Mouse (Mus musculus): ENCODE measurements around the gene Rnf183. TPM values are rescaled to one million over a fixed set of nuclear protein-coding genes. Genes with fewer than 3 reads are reported as not detected.

Rnf183 gene
- polyA plus RNA-seq, 1 experiment, result 4.3 TPM

DNA sequence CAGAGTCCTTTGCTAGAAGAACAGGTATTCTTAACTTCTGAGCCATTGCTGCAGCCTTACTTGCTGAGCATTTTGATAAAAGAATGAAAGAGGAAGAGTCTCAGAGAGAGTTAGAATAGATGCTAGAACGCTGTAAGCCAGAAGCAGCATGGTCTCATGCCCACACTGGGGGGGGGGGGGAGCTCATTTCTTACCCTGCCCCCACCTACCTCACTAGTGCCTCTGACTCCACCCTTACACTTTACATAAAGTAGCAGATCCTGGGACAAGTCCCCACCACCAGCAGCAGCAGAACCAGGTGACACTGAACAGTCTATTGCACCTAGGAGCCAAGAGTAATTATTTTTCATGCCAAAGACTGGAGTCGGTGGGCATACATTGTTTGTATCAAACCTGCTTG, 40.1 kb upstream of the Rnf183 start:
- TF ChIP-seq POLR2A (IDR thresholded peaks at IDR 0.05; ENCODE audit: control insufficient read depth, low read depth, low read length) (no peak), CTCF (IDR thresholded peaks at IDR 0.05; ENCODE audit: control insufficient read depth, insufficient read depth, insufficient replicate concordance, low read depth, low read length) (no peak)
- H3K4me3 ChIP-seq (ENCODE audit: control insufficient read depth, low read depth, low read length), result no peak overlapping the region
- H3K27ac ChIP-seq (ENCODE audit: control insufficient read depth, insufficient read depth, low read depth, low read length), result no peak overlapping the region
- no peaks in the 10 kb centered on the region for H3K27me3 ChIP-seq (ENCODE audit: control insufficient read depth, insufficient read depth, low read length)
- H3K36me3 ChIP-seq (ENCODE audit: control insufficient read depth, insufficient read depth, low read length), result no peaks in the 10 kb centered on the region
- H3K4me1 ChIP-seq (ENCODE audit: control insufficient read depth, insufficient read depth, low read length), result peaks cover 3% of the 10 kb centered on the region

DNA sequence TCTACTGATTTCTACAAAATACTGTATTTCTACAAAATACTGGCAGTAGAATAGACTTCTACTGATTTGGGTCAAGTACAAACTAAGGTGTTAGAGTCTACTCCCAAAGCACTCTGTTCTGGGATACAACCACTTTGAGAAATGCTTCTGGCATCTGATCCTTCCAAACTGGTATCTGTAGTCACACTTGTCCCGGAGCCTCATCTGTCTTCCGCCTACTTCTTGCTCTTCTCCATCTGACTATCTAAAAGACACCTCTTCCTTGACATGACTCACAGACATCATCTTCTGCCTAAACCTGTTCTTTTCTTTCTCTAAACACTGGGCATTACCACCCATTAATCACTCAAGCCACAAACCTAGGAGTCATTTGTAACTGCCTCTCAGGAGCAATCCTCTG, 37.0 kb upstream of the Rnf183 start:
- TF ChIP-seq POLR2A (IDR thresholded peaks at IDR 0.05; ENCODE audit: control insufficient read depth, low read depth, low read length) (no peak), CTCF (IDR thresholded peaks at IDR 0.05; ENCODE audit: control insufficient read depth, insufficient read depth, insufficient replicate concordance, low read depth, low read length) (no peak)
- peaks cover 2% of the 10 kb centered on the region; the same call in 1 of the 2 replicates for H3K36me3 ChIP-seq (ENCODE audit: control insufficient read depth, insufficient read depth, low read length)

DNA sequence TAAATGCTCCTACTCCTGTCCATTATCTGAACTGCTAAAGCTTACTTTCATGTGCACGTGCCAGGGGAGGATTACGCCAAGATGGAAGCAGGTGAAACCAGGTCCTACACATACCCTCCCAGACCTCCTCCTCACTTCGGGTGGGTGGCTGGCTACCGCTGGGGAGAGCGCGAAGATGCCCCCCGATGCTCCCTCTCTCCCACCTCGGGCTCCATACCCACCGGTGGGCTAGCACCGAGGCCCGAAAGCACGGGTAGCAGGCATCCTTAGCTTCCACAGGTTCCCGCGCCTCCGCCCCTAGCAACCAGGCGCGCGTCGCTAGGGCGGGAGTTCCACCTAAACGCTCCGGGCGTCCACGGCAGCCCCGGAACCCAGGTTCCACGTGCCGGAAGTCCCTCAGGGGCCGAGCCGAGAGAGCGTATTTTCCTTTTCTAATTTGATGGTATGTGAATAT, 35.6 kb upstream of the Rnf183 start, which contains the start of gene Wdr31:
Wdr31 (minus strand) TSS at position 299 of the 454 bp plus-strand sequence.
- Histone ChIP-seq H3K27ac (ENCODE audit: control insufficient read depth, insufficient read depth, low read depth, low read length) (peak within 1 kb of the TSS; percentile 73), H3K4me1 (ENCODE audit: control insufficient read depth, insufficient read depth, low read length) (no peaks in the 10 kb centered on the region), H3K4me3 (ENCODE audit: control insufficient read depth, low read depth, low read length) (peak within 1 kb of the TSS; percentile 92), H3K36me3 (ENCODE audit: control insufficient read depth, insufficient read depth, low read length) (peaks cover 2% of the 10 kb centered on the region; the same call in 1 of the 2 replicates), H3K27me3 (ENCODE audit: control insufficient read depth, insufficient read depth, low read length) (no peaks in the 10 kb centered on the region)
- TF ChIP-seq CTCF (IDR thresholded peaks at IDR 0.05; ENCODE audit: control insufficient read depth, insufficient read depth, insufficient replicate concordance, low read depth, low read length), result no peak
- peak; percentile 58; the same call in 1 of the 2 replicates for TF ChIP-seq POLR2A (IDR thresholded peaks at IDR 0.05; ENCODE audit: control insufficient read depth, low read depth, low read length)

More for the DNA sequence above, 37.0 kb upstream of the Rnf183 start:
- Histone ChIP-seq H3K4me1 (ENCODE audit: control insufficient read depth, insufficient read depth, low read length) (no peaks in the 10 kb centered on the region), H3K27ac (ENCODE audit: control insufficient read depth, insufficient read depth, low read depth, low read length) (no peak overlapping the region), H3K27me3 (ENCODE audit: control insufficient read depth, insufficient read depth, low read length) (no peaks in the 10 kb centered on the region), H3K4me3 (ENCODE audit: control insufficient read depth, low read depth, low read length) (no peak overlapping the region)

DNA sequence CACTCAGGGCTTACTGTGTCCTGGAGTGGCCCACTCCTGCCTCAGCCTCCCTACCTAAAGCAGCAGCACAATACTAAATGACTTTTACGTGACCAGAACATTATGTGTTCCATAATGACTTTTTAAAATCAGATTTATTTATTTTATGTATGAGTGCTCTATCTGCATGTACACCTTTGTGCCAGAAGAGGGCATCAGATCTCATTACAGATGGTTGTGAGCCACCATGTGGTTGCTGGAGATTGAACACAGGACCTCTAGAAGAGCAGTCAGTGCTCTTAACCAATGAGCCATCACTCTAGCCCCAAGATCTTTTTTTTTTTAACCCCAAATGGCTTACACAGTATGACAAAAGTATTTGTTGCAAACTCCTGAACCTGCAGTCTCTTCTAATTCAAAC, 33.1 kb upstream of the Rnf183 start:
- no peaks in the 10 kb centered on the region for H3K4me1 ChIP-seq (ENCODE audit: control insufficient read depth, insufficient read depth, low read length)
- no peak overlapping the region for H3K4me3 ChIP-seq (ENCODE audit: control insufficient read depth, low read depth, low read length)
- peaks cover 4% of the 10 kb centered on the region for H3K36me3 ChIP-seq (ENCODE audit: control insufficient read depth, insufficient read depth, low read length)
- no peak for TF ChIP-seq POLR2A (IDR thresholded peaks at IDR 0.05; ENCODE audit: control insufficient read depth, low read depth, low read length)
- no peak for TF ChIP-seq CTCF (IDR thresholded peaks at IDR 0.05; ENCODE audit: control insufficient read depth, insufficient read depth, insufficient replicate concordance, low read depth, low read length)
- no peaks in the 10 kb centered on the region for H3K27me3 ChIP-seq (ENCODE audit: control insufficient read depth, insufficient read depth, low read length)
- H3K27ac ChIP-seq (ENCODE audit: control insufficient read depth, insufficient read depth, low read depth, low read length), result no peak overlapping the region

DNA sequence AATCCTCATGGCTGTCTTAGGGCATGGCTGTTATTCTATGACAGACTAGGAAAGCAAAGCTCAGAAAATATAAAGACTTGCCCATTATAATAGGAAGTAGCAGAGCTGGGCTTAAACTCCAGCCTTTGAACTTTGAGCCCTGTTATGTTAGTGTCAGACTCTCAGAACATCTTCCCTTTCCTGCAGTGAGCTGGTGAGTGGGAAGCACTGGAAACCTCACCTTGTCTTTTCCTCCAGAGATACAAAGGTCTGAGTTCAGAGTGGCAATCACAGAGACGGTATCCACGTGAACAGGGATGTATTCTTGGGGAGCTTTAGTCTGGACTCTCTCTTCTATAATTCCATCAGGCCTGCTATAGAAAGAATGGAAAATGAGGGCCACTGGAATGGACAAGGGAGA, 28.1 kb upstream of the Rnf183 start:
- peaks cover 5% of the 10 kb centered on the region for H3K36me3 ChIP-seq (ENCODE audit: control insufficient read depth, insufficient read depth, low read length)
- H3K4me1 ChIP-seq (ENCODE audit: control insufficient read depth, insufficient read depth, low read length), result no peaks in the 10 kb centered on the region
- H3K4me3 ChIP-seq (ENCODE audit: control insufficient read depth, low read depth, low read length), result no peak overlapping the region
- TF ChIP-seq CTCF (IDR thresholded peaks at IDR 0.05; ENCODE audit: control insufficient read depth, insufficient read depth, insufficient replicate concordance, low read depth, low read length), result no peak
- TF ChIP-seq POLR2A (IDR thresholded peaks at IDR 0.05; ENCODE audit: control insufficient read depth, low read depth, low read length), result no peak
- H3K27me3 ChIP-seq (ENCODE audit: control insufficient read depth, insufficient read depth, low read length), result no peaks in the 10 kb centered on the region
- H3K27ac ChIP-seq (ENCODE audit: control insufficient read depth, insufficient read depth, low read depth, low read length), result no peak overlapping the region

DNA sequence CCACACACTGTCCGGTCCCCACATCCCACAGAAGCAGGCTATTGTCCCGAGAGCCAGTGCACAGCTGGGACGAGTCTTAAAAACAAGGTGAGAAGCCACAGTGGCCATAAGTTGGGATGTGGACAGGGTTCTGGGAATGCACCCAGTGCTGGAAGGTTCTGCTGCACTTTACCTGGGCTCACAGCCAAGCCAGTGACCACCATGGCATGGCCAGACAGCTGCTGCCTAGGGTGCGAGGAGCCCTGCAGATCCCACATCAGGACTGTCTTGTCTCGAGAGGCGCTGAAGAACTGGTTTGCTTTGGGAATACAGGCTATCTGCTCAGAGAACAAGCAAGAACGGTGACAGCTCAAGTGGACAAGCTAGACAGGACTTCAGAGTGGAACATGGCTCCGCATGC, 25.3 kb upstream of the Rnf183 start:
- Histone ChIP-seq H3K4me1 (ENCODE audit: control insufficient read depth, insufficient read depth, low read length) (no peaks in the 10 kb centered on the region), H3K4me3 (ENCODE audit: control insufficient read depth, low read depth, low read length) (no peak overlapping the region), H3K36me3 (ENCODE audit: control insufficient read depth, insufficient read depth, low read length) (peaks cover 3% of the 10 kb centered on the region), H3K27ac (ENCODE audit: control insufficient read depth, insufficient read depth, low read depth, low read length) (no peak overlapping the region), H3K27me3 (ENCODE audit: control insufficient read depth, insufficient read depth, low read length) (no peaks in the 10 kb centered on the region)
- TF ChIP-seq CTCF (IDR thresholded peaks at IDR 0.05; ENCODE audit: control insufficient read depth, insufficient read depth, insufficient replicate concordance, low read depth, low read length) (no peak), POLR2A (IDR thresholded peaks at IDR 0.05; ENCODE audit: control insufficient read depth, low read depth, low read length) (no peak)

DNA sequence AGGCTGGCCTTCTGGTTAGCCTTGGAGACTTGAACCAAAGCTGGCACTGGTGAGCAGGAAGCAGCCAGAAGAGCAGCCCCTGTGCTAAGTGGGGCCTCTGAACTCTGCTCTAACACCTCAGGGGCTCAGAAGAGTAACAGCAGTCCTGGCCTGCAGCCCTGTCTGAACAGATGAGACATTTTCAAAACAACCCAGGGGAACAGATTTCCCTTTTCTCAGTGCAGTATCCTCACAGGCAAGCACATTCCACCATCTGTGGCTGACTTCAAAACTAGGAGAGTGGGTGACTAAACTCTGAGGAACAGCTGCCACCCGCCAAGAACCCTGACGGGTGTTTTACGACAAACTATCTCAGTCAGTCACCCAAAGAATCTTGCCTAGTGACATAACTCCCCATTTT, 24.0 kb upstream of the Rnf183 start:
- Histone ChIP-seq H3K4me3 (ENCODE audit: control insufficient read depth, low read depth, low read length) (no peak overlapping the region), H3K36me3 (ENCODE audit: control insufficient read depth, insufficient read depth, low read length) (peaks cover 3% of the 10 kb centered on the region), H3K4me1 (ENCODE audit: control insufficient read depth, insufficient read depth, low read length) (no peaks in the 10 kb centered on the region), H3K27ac (ENCODE audit: control insufficient read depth, insufficient read depth, low read depth, low read length) (no peak overlapping the region), H3K27me3 (ENCODE audit: control insufficient read depth, insufficient read depth, low read length) (no peaks in the 10 kb centered on the region)
- no peak for TF ChIP-seq POLR2A (IDR thresholded peaks at IDR 0.05; ENCODE audit: control insufficient read depth, low read depth, low read length)
- no peak for TF ChIP-seq CTCF (IDR thresholded peaks at IDR 0.05; ENCODE audit: control insufficient read depth, insufficient read depth, insufficient replicate concordance, low read depth, low read length)

All from testis, adult 2 months (tissue).